Mouse (Mus musculus) thymus, adult 2 months (tissue): ENCODE data around the gene Zcchc2.

ENCODE experiments used
- CTCF ChIP-seq: fragments of 200-500 bp; IDR thresholded peaks from 2 replicates; pipeline ENCODE4 v1.5.1; 2012; ENCODE audit warnings: mild to moderate bottlenecking, control low read depth, low read length, moderate library complexity, borderline replicate concordance; ENCODE audit not compliant: control insufficient read depth, poor library complexity, insufficient read depth; ENCODE audit errors: extremely low read depth
- POLR2A ChIP-seq: fragments of 200-500 bp; IDR thresholded peaks from 2 replicates; pipeline ENCODE4 v1.6.1; 2012; ENCODE audit warnings: mild to moderate bottlenecking, low read length, control low read depth, moderate library complexity; ENCODE audit not compliant: control insufficient read depth, poor library complexity, insufficient read depth; ENCODE audit errors: extremely low read depth

GRCm38 (mm10) chr1:106019854-106020253 is 29.6 kb downstream of the Zcchc2 start:
- no peak for TF ChIP-seq CTCF
- no peak for TF ChIP-seq POLR2A
